Comparison of ENCODE assay signal across 16 mouse cellular contexts in the genomic region with DNA sequence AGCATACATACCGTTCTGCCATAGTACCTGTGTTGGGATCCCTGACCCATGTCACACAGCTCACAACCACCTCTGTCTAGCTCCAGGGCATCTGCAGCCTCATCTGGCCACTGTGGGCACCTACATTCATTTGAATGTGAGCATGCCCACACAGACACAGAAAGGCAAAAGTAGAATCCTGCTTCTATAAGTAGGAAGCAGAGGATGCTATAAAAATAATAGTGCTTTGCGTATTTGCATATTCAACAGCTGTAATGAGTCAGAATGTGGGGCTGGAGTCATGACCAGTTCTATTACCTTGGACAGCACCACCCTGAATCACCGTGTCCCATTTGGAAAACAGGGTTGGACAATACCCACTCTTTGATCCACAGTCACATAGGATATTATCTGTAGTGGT. TPM values are rescaled to one million over a fixed set of nuclear protein-coding genes. Genes with fewer than 3 reads are reported as not detected.
"Had no signal": no experiment of that assay in that cellular context is flagged by ENCODE, and none has a peak within 500 bp of the region (broad histone marks: within the 10 kb centered on the region; RNA-seq: fewer than 3 reads in every experiment).

No protein-coding gene starts in this region.

- DNase-seq: gastrocnemius, postnatal 14 days; gastrocnemius, postnatal 36 days; heart, adult 18-20 months; heart, postnatal 14 days; heart, postnatal 36 days; kidney, adult 11 months; kidney, adult 2 months; kidney, adult 9 months; kidney, postnatal 14 days; kidney, postnatal 36 days; layer of hippocampus, adult 9-11 months; layer of hippocampus, postnatal 36 days; left cerebral cortex, postnatal 4 days had no signal

RNA-seq across cellular contexts. Expression of gene Vinac1, which starts 22.3 kb away (rescaled TPM):
- total RNA-seq: gastrocnemius, adult 18-20 months; gastrocnemius, adult 8-10 months; gastrocnemius, postnatal 36 days; heart, adult 18-20 months; heart, postnatal 14 days; heart, postnatal 36 days; hematopoietic stem cell, adult 5-6 weeks had no signal
